Mouse (Mus musculus): Measurements from ENCODE around the gene Mid1. TPM values are rescaled to one million over a fixed set of nuclear protein-coding genes. Genes with fewer than 3 reads are reported as not detected.
"Not testable (repeated sequence)": the region's sequence is repeated elsewhere in the genome, so short reads cannot be mapped to it uniquely, and the experiment has no call there.

Gene Mid1
- total RNA-seq, 2 experiments from 2014 or later: 0.68 to 9.4 TPM

- not testable (repeated sequence) for ATAC-seq (replicated peaks; ENCODE audit: low FRiP score, poor library complexity, severe bottlenecking)
Measured at GRCm38 (mm10) chrX:170021750-170022461, 336.9 kb downstream of the Mid1 start.

Other genes starting within 250 kb of the Mid1 start
- gene 4933400A11Rik, start 94.4 kb downstream of the Mid1 start, total RNA-seq (2015; ENCODE audit: low replicate concordance): not detected in 2 replicates
- not detected in 2 replicates for gene 4933400A11Rik, start 94.4 kb downstream of the Mid1 start, total RNA-seq (2017; ENCODE audit: low replicate concordance)

Measured in erythroblast, adult 5-6 weeks (primary cell).